Mouse (Mus musculus) cerebellum, adult 18-20 months (tissue): ENCODE measurements around the gene Stk11ip.

ENCODE experiments used
- DNase-seq, 2 experiments: peaks; one replicate each; pipeline ENCODE4 v3.0.0; 2021

Gene Stk11ip

DNA sequence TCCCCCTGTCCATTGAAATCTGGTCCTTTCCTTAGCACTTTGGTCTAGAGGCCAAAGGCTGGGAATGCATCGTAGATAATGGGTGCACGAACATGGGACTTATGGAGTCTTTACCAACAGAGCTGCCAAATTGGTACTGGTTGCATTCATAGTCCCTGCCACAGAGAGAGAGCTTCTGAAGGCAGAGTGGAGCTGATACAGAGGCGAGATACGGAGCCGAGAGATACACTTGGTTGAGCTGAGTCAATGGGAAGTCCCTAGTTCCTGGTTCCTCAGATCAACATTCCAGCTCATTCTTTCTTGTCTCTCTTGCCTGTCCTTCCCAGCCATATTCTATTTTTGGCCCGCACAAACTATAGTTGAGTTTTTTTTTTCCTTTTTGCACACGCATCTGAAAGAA, 52.4 kb downstream of the Stk11ip start:
- no peak for DNase-seq

DNA sequence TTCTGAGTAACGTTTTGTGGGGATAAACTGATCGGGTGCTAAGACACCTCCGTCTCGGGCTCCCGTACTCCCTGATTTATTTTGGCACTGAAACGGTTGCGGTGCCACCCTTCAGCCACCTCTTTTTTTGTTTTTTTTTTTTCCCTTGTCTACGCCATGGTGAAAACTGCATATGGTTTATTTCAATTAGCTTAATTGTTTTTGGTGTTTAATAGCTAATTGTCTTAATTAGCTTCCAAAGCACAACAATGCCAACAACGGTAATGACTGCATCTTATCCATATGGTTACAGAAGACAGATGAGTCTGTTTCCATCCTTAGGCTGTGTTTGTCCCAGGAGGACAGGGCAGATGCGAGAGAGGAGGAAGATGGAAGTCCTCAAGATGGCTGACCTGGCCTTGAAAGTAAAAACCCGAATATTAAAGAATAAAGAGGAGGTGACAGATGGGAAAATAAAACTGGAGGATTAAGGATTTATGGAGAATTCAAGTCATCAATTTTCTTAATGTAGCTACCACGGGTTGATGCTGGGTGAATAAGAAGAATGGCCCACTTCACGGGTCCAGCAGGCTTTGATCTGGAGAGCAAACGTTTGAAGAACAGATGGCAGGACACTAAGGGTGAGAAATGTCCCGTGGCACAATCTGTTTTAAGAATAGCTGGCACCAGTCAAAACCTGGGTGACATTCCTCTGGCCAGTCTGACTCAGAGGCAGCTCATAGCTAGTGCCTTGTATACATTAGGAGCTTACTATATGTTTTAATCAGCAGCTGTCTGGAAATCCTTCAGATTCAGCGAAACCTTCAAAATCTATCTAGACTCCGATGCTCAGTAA, 53.4 kb downstream of the Stk11ip start:
- peak; percentile 66 to 69 for DNase-seq

DNA sequence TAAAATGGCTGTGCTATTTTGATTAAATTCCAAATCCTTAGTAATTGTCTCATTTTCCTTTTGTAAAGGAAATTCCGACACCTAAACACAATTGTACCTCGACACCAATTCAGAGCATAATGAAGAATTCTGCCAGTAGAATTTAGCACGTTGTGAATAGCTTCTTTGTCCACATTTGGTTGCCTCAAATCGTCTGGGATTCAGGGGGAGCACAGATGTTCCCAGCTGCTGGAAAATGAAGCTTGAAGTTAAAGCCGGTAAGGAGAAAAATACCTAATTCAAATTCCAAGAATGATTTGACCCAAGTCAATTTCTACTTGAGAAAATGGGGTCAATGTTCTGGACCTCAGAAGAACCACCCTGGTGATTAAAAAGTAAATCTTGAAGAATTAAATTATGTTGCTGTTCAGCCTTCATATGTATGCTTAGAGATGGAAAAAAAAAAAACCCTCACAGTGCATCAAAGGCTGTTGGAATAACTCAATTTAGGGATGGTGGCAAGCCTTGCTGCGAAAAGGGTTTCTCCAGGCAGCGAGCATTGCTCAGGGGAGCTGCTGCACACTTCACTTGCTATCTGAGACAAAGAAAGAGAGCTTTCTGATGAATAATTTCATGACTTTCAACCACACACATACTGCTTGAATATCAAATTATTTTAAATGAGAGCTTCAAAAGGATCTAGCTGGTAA, 60.8 kb downstream of the Stk11ip start:
- no peak for DNase-seq

DNA sequence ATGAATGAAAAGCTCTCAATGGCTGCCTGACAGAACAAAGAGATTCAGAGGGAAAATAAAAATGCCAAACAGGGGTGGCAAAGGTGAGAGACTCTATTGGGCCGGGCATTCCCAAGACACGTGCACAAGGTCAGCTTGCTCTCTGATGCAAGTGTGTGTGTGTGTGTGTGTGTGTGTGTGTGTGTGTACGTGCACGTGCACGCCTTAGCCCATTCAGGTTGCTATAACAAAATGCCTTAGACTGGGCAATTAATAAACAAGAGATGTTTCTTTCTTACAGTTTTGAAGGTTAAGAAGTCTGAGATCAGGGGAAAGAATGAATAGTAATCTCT, 61.3 kb downstream of the Stk11ip start:
- no peak for DNase-seq

DNA sequence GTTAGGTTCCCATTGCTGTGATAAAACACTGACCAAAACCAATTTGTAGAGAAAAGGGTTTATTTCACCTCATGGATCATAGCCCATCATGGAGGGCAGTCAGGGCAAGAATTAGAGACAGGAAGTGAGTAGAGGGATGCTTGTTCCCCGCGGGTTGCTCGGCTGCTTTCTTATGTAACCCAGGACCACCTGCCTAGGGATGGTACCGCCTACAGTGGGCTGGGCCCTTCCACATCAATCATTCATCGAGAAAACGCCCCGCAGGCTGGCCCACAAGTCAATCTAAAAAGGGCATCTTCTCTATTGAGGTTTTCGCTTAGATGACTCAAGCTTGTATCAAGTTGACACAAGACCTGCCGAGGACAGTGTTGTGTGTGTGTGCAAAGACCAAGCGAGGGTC, 61.7 kb downstream of the Stk11ip start:
- no peak for DNase-seq

DNA sequence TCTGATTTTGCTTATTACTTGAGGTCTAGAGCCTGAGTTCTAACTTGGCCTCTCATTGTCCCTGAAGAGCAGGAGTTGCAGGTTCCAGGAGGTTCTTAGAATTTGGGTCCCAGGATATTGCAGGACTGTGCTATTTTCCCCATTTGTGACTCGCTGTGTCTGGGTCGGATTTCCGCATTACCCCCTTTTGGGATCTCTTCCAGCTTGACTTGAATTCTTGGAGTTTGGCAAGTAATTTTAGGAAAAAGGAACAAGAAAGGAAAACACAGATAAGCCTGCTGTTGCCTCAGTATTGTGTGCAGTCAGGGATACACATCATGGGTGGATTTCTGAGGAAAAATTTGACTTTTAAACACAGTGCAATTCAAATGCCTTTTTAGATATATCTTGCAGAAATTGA, 65.5 kb downstream of the Stk11ip start:
- no peak for DNase-seq
